Mouse (Mus musculus) neural tube, embryonic 13.5 days (tissue): ENCODE results near the gene Bscl2. TPM values are rescaled to one million over a fixed set of nuclear protein-coding genes. Genes with fewer than 3 reads are reported as not detected.

Source experiments
- microRNA-seq: library from miRNA; unstranded; fragments of <30 nt; microRNA quantifications from one replicate; pipeline ENCODE4, GENCODE M21; 2016
- polyA plus RNA-seq: library from polyadenylated mRNA; unstranded; fragments of >200 nt; fragmentation: Nextera tagmentation; extraction: Ambion mirVana; gene quantifications from 2 replicates; pipeline ENCODE4 v1.2.1, GENCODE M21; 2015

Bscl2 gene
- polyA plus RNA-seq, 1 experiment from 2014 or later, result 84.2 TPM

Small RNA genes lying within 50 kb of the gene (microRNA-seq; reads per million reads assigned to microRNA genes)
- gene Mir5136, result not detected

Other genes with a start within 250 kb of the Bscl2 start
- gene Slc22a8, start 246.2 kb upstream of the Bscl2 start, polyA plus RNA-seq, result 3.4 and 3.8 TPM in 2 replicates
- gene Slc22a6, start 219.4 kb upstream of the Bscl2 start, polyA plus RNA-seq, result 2.0 and 2.1 TPM in 2 replicates
- gene Chrm1, start 173.7 kb upstream of the Bscl2 start, polyA plus RNA-seq, result 0.18 and 0.32 TPM in 2 replicates
- 149 and 155 TPM in 2 replicates for gene Slc3a2, start 114.1 kb upstream of the Bscl2 start, polyA plus RNA-seq
- gene Wdr74, start 101.6 kb upstream of the Bscl2 start, polyA plus RNA-seq, result 84.4 and 87.8 TPM in 2 replicates
- 1.6 and 2.4 TPM in 2 replicates for gene 1700092M07Rik, start 96.7 kb upstream of the Bscl2 start, polyA plus RNA-seq
- gene Stx5a, start 96.1 kb upstream of the Bscl2 start, polyA plus RNA-seq, result 124 and 127 TPM in 2 replicates
- gene Nxf1, start 80.4 kb upstream of the Bscl2 start, polyA plus RNA-seq, result 161 and 192 TPM in 2 replicates
- 219 and 253 TPM in 2 replicates for gene Tmem223, start 66.5 kb upstream of the Bscl2 start, polyA plus RNA-seq
- 39.3 and 41.9 TPM in 2 replicates for gene Tmem179b, start 63.0 kb upstream of the Bscl2 start, polyA plus RNA-seq
- gene Taf6l, start 51.0 kb upstream of the Bscl2 start, polyA plus RNA-seq, result 22.9 and 25.9 TPM in 2 replicates
- gene Polr2g, start 38.9 kb upstream of the Bscl2 start, polyA plus RNA-seq, result 167 and 168 TPM in 2 replicates
- gene Zbtb3, start 34.9 kb upstream of the Bscl2 start, polyA plus RNA-seq, result 8.2 and 8.6 TPM in 2 replicates
- 47.6 and 59.0 TPM in 2 replicates for gene Ttc9c, start 18.1 kb upstream of the Bscl2 start, polyA plus RNA-seq
- gene Hnrnpul2, start 17.5 kb upstream of the Bscl2 start, polyA plus RNA-seq, result 5.3 and 6.0 TPM in 2 replicates
- gene AC129217.1, start 7.7 kb upstream of the Bscl2 start, polyA plus RNA-seq, result not detected in 2 replicates
- 335 and 393 TPM in 2 replicates for gene Gng3, start 1.7 kb downstream of the Bscl2 start, polyA plus RNA-seq
- gene Lrrn4cl, start 13.3 kb downstream of the Bscl2 start, polyA plus RNA-seq, result 0.96 and 1.4 TPM in 2 replicates
- gene Ubxn1, start 34.0 kb downstream of the Bscl2 start, polyA plus RNA-seq, result 166 and 171 TPM in 2 replicates
- gene Uqcc3, start 43.5 kb downstream of the Bscl2 start, polyA plus RNA-seq, result 69.0 and 73.5 TPM in 2 replicates
- 41.1 and 56.4 TPM in 2 replicates for gene Lbhd1, start 46.3 kb downstream of the Bscl2 start, polyA plus RNA-seq
- not detected in 2 replicates for gene Gm49403, start 46.5 kb downstream of the Bscl2 start, polyA plus RNA-seq
- gene 1810009A15Rik, start 51.4 kb downstream of the Bscl2 start, polyA plus RNA-seq, result 55.6 and 58.8 TPM in 2 replicates
- gene Gm49416, start 51.5 kb downstream of the Bscl2 start, polyA plus RNA-seq, result 0.27 TPM in 1 of 2 replicates, not detected in the other
- gene Ints5, start 55.5 kb downstream of the Bscl2 start, polyA plus RNA-seq, result 31.7 and 36.2 TPM in 2 replicates
- gene Ganab, start 60.6 kb downstream of the Bscl2 start, polyA plus RNA-seq, result 89.4 and 101 TPM in 2 replicates
- 86.9 and 88.7 TPM in 2 replicates for gene B3gat3, start 82.9 kb downstream of the Bscl2 start, polyA plus RNA-seq
- 1.6 and 2.8 TPM in 2 replicates for gene Rom1, start 91.9 kb downstream of the Bscl2 start, polyA plus RNA-seq
- gene Eml3, start 92.1 kb downstream of the Bscl2 start, polyA plus RNA-seq, result 11.8 and 12.2 TPM in 2 replicates
- gene Mta2, start 104.4 kb downstream of the Bscl2 start, polyA plus RNA-seq, result 126 and 141 TPM in 2 replicates
- 29.2 and 30.1 TPM in 2 replicates for gene Tut1, start 116.4 kb downstream of the Bscl2 start, polyA plus RNA-seq
- 323 and 328 TPM in 2 replicates for gene Eef1g, start 129.6 kb downstream of the Bscl2 start, polyA plus RNA-seq
- gene Ahnak, start 151.8 kb downstream of the Bscl2 start, polyA plus RNA-seq, result 4.8 and 4.9 TPM in 2 replicates